Mouse (Mus musculus): Measurements from ENCODE around the gene Abcb9. TPM values are rescaled to one million over a fixed set of nuclear protein-coding genes. Genes with fewer than 3 reads are reported as not detected.

Abcb9 gene
- total RNA-seq, 2 experiments from 2014 or later, result 55.0 to 57.3 TPM

GRCm38 (mm10) chr5:124111742-124112497, 16.3 kb upstream of the Abcb9 start, which contains the start of gene Ogfod2:
TSS of gene Ogfod2 (plus strand) at chr5:124112297.
- peak within 1 kb of the TSS; percentile 95 for H3K27ac ChIP-seq
- intact Hi-C loops (cut with DNase I), result no loop called here
- H3K4me3 ChIP-seq, result peak within 1 kb of the TSS; percentile 84
- TF ChIP-seq CTCF (IDR thresholded peaks at IDR 0.05), result peak; percentile 34
- DNase-seq (ENCODE audit: extremely low spot score in 1 of 2, low spot score in 2 of 2), result peak; percentile 91 to 96

- Histone ChIP-seq H3K4me3 (peak overlapping the region; percentile 84), H3K27ac (peak overlapping the region; percentile 17; the same call in 1 of the 2 replicates)
- DNase-seq (ENCODE audit: extremely low spot score in 1 of 2, low spot score in 2 of 2), result no peak
- intact Hi-C loops (cut with DNase I), result no loop called here
- peak; percentile 71 for TF ChIP-seq CTCF (IDR thresholded peaks at IDR 0.05)
Observed at GRCm38 (mm10) chr5:124111077-124111741, 15.6 kb upstream of the Abcb9 start.

GRCm38 (mm10) chr5:124103552-124103951, 8.0 kb upstream of the Abcb9 start:
- H3K4me3 ChIP-seq, result no peak overlapping the region
- DNase-seq (ENCODE audit: extremely low spot score in 1 of 2, low spot score in 2 of 2), result no peak
- TF ChIP-seq CTCF (IDR thresholded peaks at IDR 0.05), result no peak
- no peak overlapping the region for H3K27ac ChIP-seq
- intact Hi-C loops (cut with DNase I), result no loop called here

- intact Hi-C loops (cut with DNase I), result no loop called here
- no peak for TF ChIP-seq CTCF (IDR thresholded peaks at IDR 0.05)
Observed at GRCm38 (mm10) chr5:124103020-124103419, 7.4 kb upstream of the Abcb9 start.

GRCm38 (mm10) chr5:124102326-124102725, 6.7 kb upstream of the Abcb9 start:
- Histone ChIP-seq H3K4me3 (no peak overlapping the region), H3K27ac (no peak overlapping the region)
- no peak for TF ChIP-seq CTCF (IDR thresholded peaks at IDR 0.05)
- no peak for DNase-seq (ENCODE audit: extremely low spot score in 1 of 2, low spot score in 2 of 2)
- intact Hi-C loops (cut with DNase I), result no loop called here

More at GRCm38 (mm10) chr5:124103020-124103419, 7.4 kb upstream of the Abcb9 start:
- no peak for DNase-seq (ENCODE audit: extremely low spot score in 1 of 2, low spot score in 2 of 2)
- no peak overlapping the region for H3K27ac ChIP-seq
- no peak overlapping the region for H3K4me3 ChIP-seq

GRCm38 (mm10) chr5:124100128-124101044, 4.8 kb upstream of the Abcb9 start:
- no peak for TF ChIP-seq CTCF (IDR thresholded peaks at IDR 0.05)
- no peak for DNase-seq (ENCODE audit: extremely low spot score in 1 of 2, low spot score in 2 of 2)
- Histone ChIP-seq H3K4me3 (no peak overlapping the region), H3K27ac (no peak overlapping the region)
- intact Hi-C loops (cut with DNase I), result no loop called here

- TF ChIP-seq CTCF (IDR thresholded peaks at IDR 0.05), result no peak
- no peak overlapping the region for H3K4me3 ChIP-seq
- DNase-seq (ENCODE audit: extremely low spot score in 1 of 2, low spot score in 2 of 2), result no peak
- intact Hi-C loops (cut with DNase I), result no loop called here
- no peak overlapping the region; the same call in 1 of the 2 replicates for H3K27ac ChIP-seq
Observed at GRCm38 (mm10) chr5:124098923-124099322, 3.3 kb upstream of the Abcb9 start.

- intact Hi-C loops (cut with DNase I), result no loop called here
- H3K27ac ChIP-seq, result peak overlapping the region; percentile 95
- TF ChIP-seq CTCF (IDR thresholded peaks at IDR 0.05), result no peak; the same call in 1 of the 2 replicates
- peak overlapping the region; percentile 57 for H3K4me3 ChIP-seq
- peak in 1 of 2 experiments; percentile 41 for DNase-seq (ENCODE audit: extremely low spot score in 1 of 2, low spot score in 2 of 2)
Observed at GRCm38 (mm10) chr5:124095077-124095581, 469 bp downstream of the Abcb9 start.

- no peak for DNase-seq (ENCODE audit: extremely low spot score in 1 of 2, low spot score in 2 of 2)
- intact Hi-C loops (cut with DNase I), result no loop called here
- Histone ChIP-seq H3K4me3 (peak overlapping the region; percentile 57), H3K27ac (peak overlapping the region; percentile 88)
- no peak for TF ChIP-seq CTCF (IDR thresholded peaks at IDR 0.05)
Observed at GRCm38 (mm10) chr5:124093852-124094604, 1.6 kb downstream of the Abcb9 start.

- no peak for TF ChIP-seq CTCF (IDR thresholded peaks at IDR 0.05)
Observed at GRCm38 (mm10) chr5:124093120-124093794, 2.3 kb downstream of the Abcb9 start.

More at GRCm38 (mm10) chr5:124093120-124093794, 2.3 kb downstream of the Abcb9 start:
- Histone ChIP-seq H3K27ac (peak overlapping the region; percentile 88), H3K4me3 (peak overlapping the region; percentile 57)
- DNase-seq (ENCODE audit: extremely low spot score in 1 of 2, low spot score in 2 of 2), result peak; percentile 69 to 87
- intact Hi-C loops (cut with DNase I), result no loop called here

All from left cerebral cortex, adult 2 months (tissue).